Mouse (Mus musculus): ENCODE measurements around the gene Il1f5.

- TF ChIP-seq MAFK (IDR thresholded peaks at IDR 0.05; ENCODE audit: insufficient read depth, low read depth, low read length) (no peak), ZC3H11A (IDR thresholded peaks at IDR 0.05; ENCODE audit: borderline replicate concordance, low read depth, low read length) (no peak), CHD2 (IDR thresholded peaks at IDR 0.05; ENCODE audit: low read depth, low read length) (no peak)
These were observed 41.3 kb downstream of the Il1f5 start for GRCm38 (mm10) chr2:24317919-24318598.
